Mouse (Mus musculus) ES-Bruce4 (cell line): ENCODE results near the gene Fam228b.

Experiments
- CTCF ChIP-seq: IDR thresholded peaks from one replicate; pipeline ENCODE4 v1.8.1; 2011; ENCODE audit warnings: low read depth, low read length
- POLR2A ChIP-seq: IDR thresholded peaks from one replicate; pipeline ENCODE4 v1.8.1; 2011; ENCODE audit warnings: low read length; ENCODE audit not compliant: insufficient read depth

GRCm38 (mm10) chr12:4757060-4757459 is 12.0 kb downstream of the Fam228b start:
- no peak for TF ChIP-seq CTCF
- no peak for TF ChIP-seq POLR2A
